Mouse (Mus musculus): ENCODE results near the gene Hist1h4m. TPM values are rescaled to one million over a fixed set of nuclear protein-coding genes. Genes with fewer than 3 reads are reported as not detected.

Gene Hist1h4m
- polyA plus RNA-seq (2021; fragmentation: Nextera tagmentation) = 3.4 and 7.0 TPM in 2 replicates
- long read RNA-seq, experiment 1, partial matches to known transcripts = 0 of 1 reads
- long read RNA-seq, experiment 1, other reads (novel, unspliced or antisense) = 0 of 1 reads
- long read RNA-seq, experiment 2, partial matches to known transcripts = 0 of 1 reads
- long read RNA-seq, experiment 2, other reads (novel, unspliced or antisense) = 0 of 1 reads

DNA sequence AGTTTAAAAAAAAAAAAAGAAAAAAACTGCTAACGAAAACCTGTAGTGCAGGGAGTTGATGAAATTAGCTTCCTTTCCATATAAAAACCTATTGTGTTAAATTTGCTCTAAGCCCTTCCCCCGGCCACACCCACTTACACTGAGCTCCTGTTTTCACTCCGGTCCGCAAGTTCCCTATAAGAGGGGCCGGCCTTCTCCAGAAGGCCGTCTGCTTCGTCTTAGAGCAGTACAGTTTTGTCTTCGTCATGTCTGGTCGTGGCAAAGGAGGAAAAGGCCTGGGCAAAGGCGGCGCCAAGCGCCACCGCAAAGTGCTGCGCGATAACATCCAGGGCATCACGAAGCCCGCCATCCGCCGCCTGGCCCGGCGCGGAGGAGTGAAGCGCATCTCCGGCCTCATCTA lies at the start of gene Hist1h4m:
Gene Hist1h4m (plus strand): TSS at position 208 of the 400 bp plus-strand sequence.

DNA sequence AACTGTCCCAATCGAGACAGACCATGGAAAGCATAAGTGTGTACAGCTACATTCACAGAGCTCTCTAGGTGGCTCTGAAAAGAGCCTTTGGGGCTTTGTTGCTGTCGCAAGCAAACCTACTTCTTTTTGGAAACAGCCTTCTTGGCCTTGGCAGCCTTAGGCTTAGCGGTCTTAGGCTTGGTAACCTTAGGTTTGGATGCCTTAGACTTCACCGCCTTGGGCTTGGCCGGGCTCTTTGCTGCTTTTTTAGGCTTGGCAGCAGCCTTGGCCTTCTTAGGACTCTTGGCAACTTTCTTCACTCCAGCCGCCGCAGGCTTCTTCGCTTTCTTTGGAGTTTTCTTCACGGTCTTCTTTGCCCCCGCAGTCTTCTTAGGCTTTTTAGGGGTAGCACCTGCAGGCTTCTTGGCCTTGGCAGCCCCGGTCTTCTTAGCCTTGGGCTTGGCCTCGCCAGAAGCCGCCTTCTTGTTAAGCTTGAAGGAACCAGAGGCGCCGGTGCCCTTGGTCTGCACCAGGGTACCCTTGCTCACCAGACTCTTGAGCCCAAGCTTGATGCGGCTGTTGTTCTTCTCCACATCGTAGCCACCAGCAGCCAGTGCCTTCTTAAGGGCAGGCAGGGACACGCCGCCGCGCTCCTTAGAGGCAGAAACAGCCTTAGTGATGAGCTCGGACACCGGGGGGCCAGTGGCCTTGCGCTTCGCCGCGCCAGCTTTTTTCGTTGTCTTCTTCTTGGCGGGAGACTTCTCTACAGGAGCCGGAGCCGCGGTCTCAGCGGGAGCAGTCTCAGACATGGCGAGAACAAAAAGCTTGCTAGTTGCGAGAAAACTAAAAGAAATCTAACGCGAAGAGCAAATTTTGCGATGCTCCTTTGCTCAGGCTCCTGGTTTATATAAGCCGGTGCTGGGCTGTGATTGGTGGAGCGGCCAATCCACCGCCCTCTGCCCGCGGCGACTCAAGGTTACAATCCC lies 31.5 kb upstream of the Hist1h4m start, which contains the start of gene Hist1h1b:
Gene Hist1h1b (minus strand): TSS at position 859 of the 965 bp plus-strand sequence.

DNA sequence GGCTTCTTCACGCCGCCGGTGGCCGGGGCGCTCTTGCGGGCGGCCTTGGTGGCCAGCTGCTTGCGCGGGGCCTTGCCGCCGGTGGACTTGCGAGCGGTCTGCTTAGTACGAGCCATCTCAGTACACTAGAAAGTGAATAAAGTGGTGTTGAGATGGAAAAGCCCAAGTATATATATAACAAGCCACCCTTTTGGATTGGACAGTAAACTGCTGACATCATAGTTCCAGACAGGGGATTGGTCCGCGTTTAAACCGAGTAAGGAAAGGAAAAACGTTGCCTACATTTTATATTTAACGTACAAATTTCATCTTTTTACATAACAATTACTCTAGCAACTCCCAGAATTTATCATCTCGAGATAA lies 28.3 kb upstream of the Hist1h4m start, which contains the start of gene Hist1h3i:
Gene Hist1h3i (minus strand): TSS at position 116 of the 363 bp plus-strand sequence.

DNA sequence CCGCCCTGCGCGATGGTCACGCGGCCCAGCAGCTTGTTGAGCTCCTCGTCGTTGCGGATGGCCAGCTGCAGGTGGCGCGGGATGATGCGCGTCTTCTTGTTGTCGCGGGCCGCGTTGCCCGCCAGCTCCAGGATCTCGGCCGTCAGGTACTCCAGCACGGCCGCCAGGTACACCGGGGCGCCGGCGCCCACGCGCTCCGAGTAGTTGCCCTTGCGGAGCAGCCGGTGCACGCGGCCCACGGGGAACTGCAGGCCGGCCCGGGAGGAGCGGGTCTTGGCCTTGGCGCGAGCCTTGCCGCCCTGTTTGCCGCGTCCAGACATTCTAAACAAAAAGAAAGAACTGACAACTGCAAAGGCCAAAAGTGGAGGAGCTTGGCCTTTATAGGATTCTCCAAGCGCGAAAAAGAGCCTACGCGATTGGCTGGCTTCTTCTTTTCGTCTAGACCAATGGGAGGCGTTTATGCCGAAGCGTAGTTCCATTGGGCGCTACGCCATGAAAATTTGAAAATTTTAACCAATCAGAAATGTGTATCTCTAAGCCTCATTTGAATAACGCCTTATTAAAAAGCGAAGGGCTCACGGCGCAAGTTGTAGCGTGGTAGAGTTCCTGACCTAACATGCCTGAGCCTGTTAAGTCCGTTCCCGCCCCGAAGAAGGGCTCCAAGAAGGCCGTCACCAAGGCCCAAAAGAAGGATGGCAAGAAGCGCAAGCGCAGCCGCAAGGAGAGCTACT lies 24.5 kb upstream of the Hist1h4m start, which contains the start of the genes Hist1h2an and Hist1h2bp:
Gene Hist1h2an (minus strand): TSS at position 320 of the 731 bp plus-strand sequence.
Gene Hist1h2bp (plus strand): TSS at position 563 of the 731 bp plus-strand sequence.

DNA sequence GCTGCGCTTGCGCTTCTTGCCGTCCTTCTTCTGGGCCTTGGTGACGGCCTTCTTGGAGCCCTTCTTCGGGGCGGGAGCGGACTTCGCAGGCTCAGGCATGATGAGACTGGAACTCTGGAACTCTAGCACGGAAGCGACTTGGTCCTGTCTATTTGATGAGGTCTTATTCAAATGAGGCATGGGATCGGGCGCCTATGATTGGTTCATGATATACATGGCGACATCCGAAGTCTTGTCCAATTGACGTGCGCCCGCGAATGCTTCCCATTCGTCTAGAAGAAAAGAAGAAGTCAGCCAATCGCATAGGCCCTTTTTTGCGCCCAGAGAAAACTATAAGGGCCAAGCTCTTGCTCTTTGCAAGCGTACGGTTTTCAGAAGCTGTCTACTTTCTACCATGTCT lies 1.5 kb upstream of the Hist1h4m start, which contains the start of the genes Hist1h2bq and Hist1h2ao:
Gene Hist1h2bq (minus strand): TSS at position 125 of the 400 bp plus-strand sequence.
Gene Hist1h2ao (plus strand): TSS at position 393 of the 400 bp plus-strand sequence.

DNA sequence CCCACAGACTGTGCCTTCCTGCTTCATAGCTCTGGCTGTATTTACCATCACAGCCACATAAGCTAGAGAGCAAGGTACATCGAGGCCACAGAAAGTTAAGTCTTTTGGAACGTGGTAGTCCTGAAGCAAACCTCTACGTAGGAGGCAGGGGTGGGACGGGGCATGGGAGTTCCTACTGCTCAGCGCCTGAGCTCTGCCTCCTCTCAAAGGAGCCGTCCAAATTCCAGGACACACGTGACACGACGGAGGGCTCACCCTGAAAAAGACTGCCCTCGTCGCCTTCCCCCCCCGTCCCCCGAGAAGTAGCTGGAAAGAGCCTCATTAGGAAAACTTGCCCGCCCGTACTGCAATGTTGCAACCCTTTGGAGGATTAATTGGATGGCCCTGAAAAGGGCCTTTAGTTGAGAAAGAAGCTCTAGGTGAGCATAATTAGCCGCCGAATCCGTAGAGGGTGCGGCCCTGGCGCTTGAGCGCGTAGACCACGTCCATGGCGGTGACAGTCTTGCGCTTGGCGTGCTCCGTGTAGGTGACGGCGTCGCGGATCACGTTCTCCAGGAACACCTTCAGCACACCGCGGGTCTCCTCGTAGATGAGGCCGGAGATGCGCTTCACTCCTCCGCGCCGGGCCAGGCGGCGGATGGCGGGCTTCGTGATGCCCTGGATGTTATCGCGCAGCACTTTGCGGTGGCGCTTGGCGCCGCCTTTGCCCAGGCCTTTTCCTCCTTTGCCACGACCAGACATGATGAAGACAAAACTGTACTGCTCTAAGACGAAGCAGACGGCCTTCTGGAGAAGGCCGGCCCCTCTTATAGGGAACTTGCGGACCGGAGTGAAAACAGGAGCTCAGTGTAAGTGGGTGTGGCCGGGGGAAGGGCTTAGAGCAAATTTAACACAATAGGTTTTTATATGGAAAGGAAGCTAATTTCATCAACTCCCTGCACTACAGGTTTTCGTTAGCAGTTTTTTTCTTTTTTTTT lies 20.2 kb downstream of the Hist1h4m start, which contains the start of gene Hist1h4n:
Gene Hist1h4n (minus strand): TSS at position 779 of the 977 bp plus-strand sequence.

DNA sequence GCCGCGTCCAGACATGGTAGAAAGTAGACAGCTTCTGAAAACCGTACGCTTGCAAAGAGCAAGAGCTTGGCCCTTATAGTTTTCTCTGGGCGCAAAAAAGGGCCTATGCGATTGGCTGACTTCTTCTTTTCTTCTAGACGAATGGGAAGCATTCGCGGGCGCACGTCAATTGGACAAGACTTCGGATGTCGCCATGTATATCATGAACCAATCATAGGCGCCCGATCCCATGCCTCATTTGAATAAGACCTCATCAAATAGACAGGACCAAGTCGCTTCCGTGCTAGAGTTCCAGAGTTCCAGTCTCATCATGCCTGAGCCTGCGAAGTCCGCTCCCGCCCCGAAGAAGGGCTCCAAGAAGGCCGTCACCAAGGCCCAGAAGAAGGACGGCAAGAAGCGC lies 21.9 kb downstream of the Hist1h4m start, which contains the start of the genes Hist1h2ap and Hist1h2br:
Gene Hist1h2ap (minus strand): TSS at position 47 of the 400 bp plus-strand sequence.
Gene Hist1h2br (plus strand): TSS at position 283 of the 400 bp plus-strand sequence.

Small RNAs within 50 kb of the gene (microRNA-seq; reads per million reads assigned to microRNA genes)
- gene Gm19658 (not detected), gene Gm44346 (not detected), gene Gm44466 (not detected)

Other genes starting within 250 kb of the Hist1h4m start
- not detected in 2 replicates for gene Olfr1364, start 230.0 kb upstream of the Hist1h4m start, polyA plus RNA-seq (2021; fragmentation: Nextera tagmentation)
- gene Olfr1362, start 197.7 kb upstream of the Hist1h4m start, polyA plus RNA-seq (2021; fragmentation: Nextera tagmentation) = not detected in 2 replicates
- gene Olfr11, start 169.2 kb upstream of the Hist1h4m start, polyA plus RNA-seq (2021; fragmentation: Nextera tagmentation) = not detected in 2 replicates
- gene Olfr1361, start 148.4 kb upstream of the Hist1h4m start, polyA plus RNA-seq (2021; fragmentation: Nextera tagmentation) = not detected in 2 replicates
- not detected in 2 replicates for gene Olfr1360, start 134.3 kb upstream of the Hist1h4m start, polyA plus RNA-seq (2021; fragmentation: Nextera tagmentation)
- gene Olfr1359, start 113.6 kb upstream of the Hist1h4m start, polyA plus RNA-seq (2021; fragmentation: Nextera tagmentation) = not detected in 2 replicates
- 0.80 and 1.4 TPM in 2 replicates for gene Hist1h2bl, start 95.6 kb upstream of the Hist1h4m start, polyA plus RNA-seq (2021; fragmentation: Nextera tagmentation)
- gene Hist1h2ai, start 95.3 kb upstream of the Hist1h4m start, polyA plus RNA-seq (2021; fragmentation: Nextera tagmentation) = 1.4 TPM in 1 of 2 replicates, not detected in the other
- not detected in 2 replicates for gene Hist1h3h, start 94.1 kb upstream of the Hist1h4m start, polyA plus RNA-seq (2021; fragmentation: Nextera tagmentation)
- 0.44 TPM in 1 of 2 replicates, not detected in the other for gene Hist1h2bm, start 89.7 kb upstream of the Hist1h4m start, polyA plus RNA-seq (2021; fragmentation: Nextera tagmentation)
- 1.3 and 2.3 TPM in 2 replicates for gene Hist1h4j, start 76.7 kb upstream of the Hist1h4m start, polyA plus RNA-seq (2021; fragmentation: Nextera tagmentation)
- gene Hist1h4k, start 61.2 kb upstream of the Hist1h4m start, polyA plus RNA-seq (2021; fragmentation: Nextera tagmentation) = 3.9 and 4.5 TPM in 2 replicates
- gene Hist1h2ak, start 57.9 kb upstream of the Hist1h4m start, polyA plus RNA-seq (2021; fragmentation: Nextera tagmentation) = 1.2 TPM in 1 of 2 replicates, not detected in the other
- 1.3 and 2.1 TPM in 2 replicates for gene Hist1h2bn, start 57.6 kb upstream of the Hist1h4m start, polyA plus RNA-seq (2021; fragmentation: Nextera tagmentation)
- 0.41 and 1.0 TPM in 2 replicates for gene Hist1h1b, start 31.1 kb upstream of the Hist1h4m start, polyA plus RNA-seq (2021; fragmentation: Nextera tagmentation)
- 1.8 and 4.4 TPM in 2 replicates for gene Hist1h3i, start 28.4 kb upstream of the Hist1h4m start, polyA plus RNA-seq (2021; fragmentation: Nextera tagmentation)
- not detected in 2 replicates for gene Hist1h2an, start 24.5 kb upstream of the Hist1h4m start, polyA plus RNA-seq (2021; fragmentation: Nextera tagmentation)
- gene Hist1h2bp, start 24.3 kb upstream of the Hist1h4m start, polyA plus RNA-seq (2021; fragmentation: Nextera tagmentation) = not detected in 2 replicates
- 1.3 and 1.5 TPM in 2 replicates for gene Hist1h2bq, start 1.5 kb upstream of the Hist1h4m start, polyA plus RNA-seq (2021; fragmentation: Nextera tagmentation)
- not detected in 2 replicates for gene Hist1h2ao, start 1.3 kb upstream of the Hist1h4m start, polyA plus RNA-seq (2021; fragmentation: Nextera tagmentation)
- 2.8 and 2.9 TPM in 2 replicates for gene Hist1h4n, start 20.4 kb downstream of the Hist1h4m start, polyA plus RNA-seq (2021; fragmentation: Nextera tagmentation)
- 64.1 and 77.9 TPM in 2 replicates for gene Hist1h2ap, start 21.8 kb downstream of the Hist1h4m start, polyA plus RNA-seq (2021; fragmentation: Nextera tagmentation)
- gene Hist1h2br, start 22.0 kb downstream of the Hist1h4m start, polyA plus RNA-seq (2021; fragmentation: Nextera tagmentation) = 1.2 TPM in 1 of 2 replicates, not detected in the other
- 0.98 and 1.5 TPM in 2 replicates for gene Zfp184, start 133.3 kb downstream of the Hist1h4m start, polyA plus RNA-seq (2021; fragmentation: Nextera tagmentation)
- 0.09 TPM in 1 of 2 replicates, not detected in the other for gene Pom121l2, start 169.4 kb downstream of the Hist1h4m start, polyA plus RNA-seq (2021; fragmentation: Nextera tagmentation)
- 1.5 TPM in 2 replicates for gene Prss16, start 198.0 kb downstream of the Hist1h4m start, polyA plus RNA-seq (2021; fragmentation: Nextera tagmentation)
- gene Hist1h2ah, start 223.8 kb downstream of the Hist1h4m start, polyA plus RNA-seq (2021; fragmentation: Nextera tagmentation) = not detected in 2 replicates
- gene Hist1h2bk, start 224.1 kb downstream of the Hist1h4m start, polyA plus RNA-seq (2021; fragmentation: Nextera tagmentation) = 0.39 and 0.97 TPM in 2 replicates
- 7.9 and 15.8 TPM in 2 replicates for gene Hist1h4i, start 229.6 kb downstream of the Hist1h4m start, polyA plus RNA-seq (2021; fragmentation: Nextera tagmentation)
- gene Hist1h2ag, start 231.2 kb downstream of the Hist1h4m start, polyA plus RNA-seq (2021; fragmentation: Nextera tagmentation) = 0.65 TPM in 1 of 2 replicates, not detected in the other
- gene Hist1h2bj, start 231.5 kb downstream of the Hist1h4m start, polyA plus RNA-seq (2021; fragmentation: Nextera tagmentation) = 1.7 TPM in 1 of 2 replicates, not detected in the other